Mouse (Mus musculus): ENCODE data around the gene Sohlh1. TPM values are rescaled to one million over a fixed set of nuclear protein-coding genes. Genes with fewer than 3 reads are reported as not detected.
A peak's percentile ranks its signal among the peaks of the same experiment; 100 is the strongest.
"Not testable (repeated sequence)": the region's sequence is repeated elsewhere in the genome, so short reads cannot be mapped to it uniquely, and the experiment has no call there.

Sohlh1 gene
- total RNA-seq, 2 experiments from 2014 or later: not detected

GRCm38 (mm10) chr2:25842758-25843157 lies 4.3 kb downstream of the Sohlh1 start:
- peak in 1 of 2 experiments; percentile 64 for DNase-seq (ENCODE audit: low spot score in 2 of 2)

GRCm38 (mm10) chr2:25842161-25842560 lies 4.9 kb downstream of the Sohlh1 start:
- peak in 1 of 2 experiments; percentile 30 for DNase-seq (ENCODE audit: low spot score in 2 of 2)

- peak; percentile 57 to 88 for DNase-seq (ENCODE audit: low spot score in 2 of 2)
These were observed 10.8 kb downstream of the Sohlh1 start for GRCm38 (mm10) chr2:25836291-25836690.

GRCm38 (mm10) chr2:25830786-25831185 lies 16.3 kb downstream of the Sohlh1 start:
- no peak for DNase-seq (ENCODE audit: low spot score in 2 of 2)

GRCm38 (mm10) chr2:25828344-25828947 lies 18.6 kb downstream of the Sohlh1 start:
- DNase-seq (ENCODE audit: low spot score in 2 of 2): no peak

GRCm38 (mm10) chr2:25824751-25825150 lies 22.3 kb downstream of the Sohlh1 start:
- DNase-seq (ENCODE audit: low spot score in 2 of 2): no peak

- DNase-seq (ENCODE audit: low spot score in 2 of 2): peak in 1 of 2 experiments; percentile 26
These were observed 24.2 kb downstream of the Sohlh1 start, which contains the start of gene Lcn9 for GRCm38 (mm10) chr2:25822806-25823205. Gene Lcn9 (plus strand): TSS chr2:25823153.

- DNase-seq (ENCODE audit: low spot score in 2 of 2): not testable (repeated sequence)
These were observed 31.3 kb downstream of the Sohlh1 start, which contains the start of gene Glt6d1 for GRCm38 (mm10) chr2:25815748-25816147. Gene Glt6d1 (minus strand): TSS chr2:25815848.

GRCm38 (mm10) chr2:25813364-25813763 lies 33.7 kb downstream of the Sohlh1 start:
- DNase-seq (ENCODE audit: low spot score in 2 of 2): no peak

GRCm38 (mm10) chr2:25811711-25812110 lies 35.3 kb downstream of the Sohlh1 start:
- DNase-seq (ENCODE audit: low spot score in 2 of 2): no peak

- DNase-seq (ENCODE audit: low spot score in 2 of 2): no peak
These were observed 49.0 kb downstream of the Sohlh1 start for GRCm38 (mm10) chr2:25798065-25798464.

- DNase-seq (ENCODE audit: low spot score in 2 of 2): no peak
These were observed 49.4 kb downstream of the Sohlh1 start for GRCm38 (mm10) chr2:25797635-25798034.

Other genes with a start within 250 kb of the Sohlh1 start
- gene Rabl6, start 238.7 kb downstream of the Sohlh1 start, total RNA-seq (2021): 100 to 1,000 TPM; 150 to 155 TPM
- gene Ccdc183, start 229.6 kb downstream of the Sohlh1 start, total RNA-seq (2021): not detected
- 10 to 100 TPM; 16.7 to 17.5 TPM for gene Tmem141, start 225.2 kb downstream of the Sohlh1 start, total RNA-seq (2021)
- gene Fcna, start 219.2 kb downstream of the Sohlh1 start, total RNA-seq (2021): 1 to 10 TPM in 1 of 2 experiments, under 1 TPM in 1; 0.56 to 1.1 TPM
- gene Lcn8, start 194.1 kb downstream of the Sohlh1 start, total RNA-seq (2021): not detected
- gene Lcn5, start 189.3 kb downstream of the Sohlh1 start, total RNA-seq (2021): not detected
- gene Lcn6, start 170.5 kb downstream of the Sohlh1 start, total RNA-seq (2021): not detected
- gene Lcn10, start 164.5 kb downstream of the Sohlh1 start, total RNA-seq (2021): not detected
- gene Obp2a, start 147.2 kb downstream of the Sohlh1 start, total RNA-seq (2021): not detected
- gene Bmyc, start 140.5 kb downstream of the Sohlh1 start, total RNA-seq (2021): 10 to 100 TPM; 92.5 to 96.1 TPM
- gene Obp2b, start 110.2 kb downstream of the Sohlh1 start, total RNA-seq (2021): not detected
- not detected for gene Lcn3, start 81.7 kb downstream of the Sohlh1 start, total RNA-seq (2021)
- gene Lcn11, start 70.2 kb downstream of the Sohlh1 start, total RNA-seq (2021): not detected
- gene Gm13539, start 65.0 kb downstream of the Sohlh1 start, total RNA-seq (2021): not detected
- not detected for gene Glt6d1, start 31.4 kb downstream of the Sohlh1 start, total RNA-seq (2021)
- gene Lcn9, start 24.1 kb downstream of the Sohlh1 start, total RNA-seq (2021): not detected
- gene Kcnt1, start 16.5 kb upstream of the Sohlh1 start, total RNA-seq (2021): 10 to 100 TPM; 39.9 to 43.2 TPM
- 100 to 1,000 TPM; 133 to 153 TPM for gene Camsap1, start 136.0 kb upstream of the Sohlh1 start, total RNA-seq (2021)
- 10 to 100 TPM; 53.9 to 58.0 TPM for gene Ubac1, start 174.5 kb upstream of the Sohlh1 start, total RNA-seq (2021)

Measured in layer of hippocampus, adult 18-20 months (tissue).